Mouse (Mus musculus): ENCODE data around the gene Pip5k1b. TPM values are rescaled to one million over a fixed set of nuclear protein-coding genes. Genes with fewer than 3 reads are reported as not detected.

Gene Pip5k1b
- polyA plus RNA-seq (2012; rRNA removed) = 2.7 and 3.1 TPM in 2 replicates

DNA sequence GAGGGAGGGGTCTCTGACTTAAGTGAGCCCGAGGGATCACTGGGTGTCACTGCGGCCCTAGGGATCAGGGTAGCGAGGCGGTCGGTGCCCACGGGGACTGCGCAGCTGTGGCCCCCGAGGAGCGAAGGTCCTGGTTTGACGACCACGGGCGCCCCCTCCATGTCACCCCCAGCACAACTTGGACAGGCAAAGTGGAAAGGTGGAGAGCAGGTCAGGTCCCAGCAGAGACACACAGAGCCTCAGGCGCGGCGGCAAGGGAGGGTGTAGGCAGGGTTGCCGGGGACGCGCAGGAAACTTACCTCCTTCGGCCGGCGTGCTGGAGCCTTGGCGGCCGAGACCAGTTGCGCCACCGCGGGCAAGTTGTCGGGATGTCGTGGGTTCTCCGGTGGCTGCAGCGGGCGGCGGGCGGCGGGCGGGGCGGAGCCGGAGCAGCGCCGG lies at the start of gene Pip5k1b:
Gene Pip5k1b, minus strand, starts transcription at position 407 of the 438 bp plus-strand sequence.
- 2% methylated on average over 31 of the region's 39 CpGs for WGBS
- Histone ChIP-seq H3K27me3 (ENCODE audit: control insufficient read depth, insufficient read depth, low read length) (peaks cover 1% of the 10 kb centered on the region; the same call in 1 of the 2 replicates), H3K4me1 (ENCODE audit: control insufficient read depth, insufficient read depth, insufficient read length) (peaks cover 2% of the 10 kb centered on the region), H3K36me3 (ENCODE audit: control insufficient read depth, insufficient read depth, low read length) (no peaks in the 10 kb centered on the region), H3K4me3 (ENCODE audit: extremely low read depth, insufficient read depth, insufficient read length) (peak within 1 kb of the TSS; percentile 92), H3K27ac (ENCODE audit: insufficient read depth, low read length) (peak within 1 kb of the TSS; percentile 56)
- DNase-seq (ENCODE audit: low read depth in 1 of 2, low spot score in 2 of 2) = peak in 1 of 2 experiments; percentile 60
- TF ChIP-seq POLR2A (IDR thresholded peaks at IDR 0.05; ENCODE audit: low read depth, low read length) (no peak), CTCF (IDR thresholded peaks at IDR 0.05; ENCODE audit: extremely low read depth, insufficient read depth, insufficient read length, insufficient replicate concordance) (0 out of 2 replicates have a peak, but pooled peaks have one; percentile 9)

- no peak for TF ChIP-seq POLR2A (IDR thresholded peaks at IDR 0.05; ENCODE audit: low read depth, low read length)
- no peak for TF ChIP-seq CTCF (IDR thresholded peaks at IDR 0.05; ENCODE audit: extremely low read depth, insufficient read depth, insufficient read length, insufficient replicate concordance)
- Histone ChIP-seq H3K4me3 (ENCODE audit: extremely low read depth, insufficient read depth, insufficient read length) (no peak overlapping the region), H3K36me3 (ENCODE audit: control insufficient read depth, insufficient read depth, low read length) (no peaks in the 10 kb centered on the region), H3K4me1 (ENCODE audit: control insufficient read depth, insufficient read depth, insufficient read length) (no peaks in the 10 kb centered on the region), H3K27ac (ENCODE audit: insufficient read depth, low read length) (no peak overlapping the region), H3K27me3 (ENCODE audit: control insufficient read depth, insufficient read depth, low read length) (no peaks in the 10 kb centered on the region)
- WGBS = 89% methylated on average over 4 of the region's 4 CpGs
- no peak for DNase-seq (ENCODE audit: low read depth in 1 of 2, low spot score in 2 of 2)
Measured at GRCm38 (mm10) chr19:24604105-24604504, 48.4 kb upstream of the Pip5k1b start.

DNA sequence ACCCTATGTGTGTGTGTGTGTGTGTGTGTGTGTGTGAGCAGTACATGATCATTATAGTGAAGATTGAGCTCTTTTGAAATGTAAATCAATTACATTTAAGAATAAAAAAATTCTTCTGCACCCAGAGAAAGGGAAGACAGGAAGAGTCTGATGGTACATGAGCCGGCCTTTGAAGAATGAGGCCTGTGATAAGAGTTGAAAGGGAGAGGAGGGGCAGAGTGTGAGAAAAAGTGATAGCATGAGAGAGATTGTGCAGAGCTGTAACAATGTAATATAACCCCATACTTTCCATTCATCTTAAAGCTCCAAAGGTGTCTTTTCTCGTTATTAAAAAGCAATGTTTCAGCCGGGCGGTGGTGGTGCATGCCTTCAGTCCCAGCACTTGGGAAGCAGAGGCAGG lies 47.8 kb upstream of the Pip5k1b start:
- Histone ChIP-seq H3K4me1 (ENCODE audit: control insufficient read depth, insufficient read depth, insufficient read length) (no peaks in the 10 kb centered on the region), H3K4me3 (ENCODE audit: extremely low read depth, insufficient read depth, insufficient read length) (no peak overlapping the region), H3K27me3 (ENCODE audit: control insufficient read depth, insufficient read depth, low read length) (no peaks in the 10 kb centered on the region), H3K27ac (ENCODE audit: insufficient read depth, low read length) (no peak overlapping the region), H3K36me3 (ENCODE audit: control insufficient read depth, insufficient read depth, low read length) (no peaks in the 10 kb centered on the region)
- no peak for DNase-seq (ENCODE audit: low read depth in 1 of 2, low spot score in 2 of 2)
- WGBS = 86% methylated on average over 4 of the region's 4 CpGs
- TF ChIP-seq CTCF (IDR thresholded peaks at IDR 0.05; ENCODE audit: extremely low read depth, insufficient read depth, insufficient read length, insufficient replicate concordance) = no peak
- TF ChIP-seq POLR2A (IDR thresholded peaks at IDR 0.05; ENCODE audit: low read depth, low read length) = no peak

DNA sequence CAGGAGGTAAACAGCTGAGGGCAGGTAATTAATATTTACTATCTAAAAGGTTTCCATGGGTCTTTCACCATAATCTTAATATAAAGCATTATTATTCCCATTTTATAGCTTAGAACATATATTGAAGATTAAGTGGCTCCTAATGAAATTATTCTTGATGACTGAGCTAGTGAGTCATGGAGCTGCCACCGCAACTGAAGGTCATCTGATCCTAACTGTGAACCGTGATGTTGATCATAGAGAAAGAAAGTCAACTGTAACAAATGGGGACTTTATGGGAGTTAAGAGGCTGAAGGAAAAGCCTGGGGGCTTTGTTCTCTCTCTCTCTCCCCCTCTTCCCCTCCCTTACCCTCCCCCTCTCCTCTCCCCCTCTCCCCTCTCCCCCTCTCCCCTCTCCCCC lies 31.1 kb upstream of the Pip5k1b start:
- Histone ChIP-seq H3K4me1 (ENCODE audit: control insufficient read depth, insufficient read depth, insufficient read length) (no peaks in the 10 kb centered on the region), H3K36me3 (ENCODE audit: control insufficient read depth, insufficient read depth, low read length) (no peaks in the 10 kb centered on the region), H3K4me3 (ENCODE audit: extremely low read depth, insufficient read depth, insufficient read length) (no peak overlapping the region), H3K27ac (ENCODE audit: insufficient read depth, low read length) (no peak overlapping the region), H3K27me3 (ENCODE audit: control insufficient read depth, insufficient read depth, low read length) (no peaks in the 10 kb centered on the region)
- TF ChIP-seq CTCF (IDR thresholded peaks at IDR 0.05; ENCODE audit: extremely low read depth, insufficient read depth, insufficient read length, insufficient replicate concordance) = no peak
- TF ChIP-seq POLR2A (IDR thresholded peaks at IDR 0.05; ENCODE audit: low read depth, low read length) = no peak
- WGBS = 67% methylated on average over 2 of the region's 2 CpGs
- no peak for DNase-seq (ENCODE audit: low read depth in 1 of 2, low spot score in 2 of 2)

DNA sequence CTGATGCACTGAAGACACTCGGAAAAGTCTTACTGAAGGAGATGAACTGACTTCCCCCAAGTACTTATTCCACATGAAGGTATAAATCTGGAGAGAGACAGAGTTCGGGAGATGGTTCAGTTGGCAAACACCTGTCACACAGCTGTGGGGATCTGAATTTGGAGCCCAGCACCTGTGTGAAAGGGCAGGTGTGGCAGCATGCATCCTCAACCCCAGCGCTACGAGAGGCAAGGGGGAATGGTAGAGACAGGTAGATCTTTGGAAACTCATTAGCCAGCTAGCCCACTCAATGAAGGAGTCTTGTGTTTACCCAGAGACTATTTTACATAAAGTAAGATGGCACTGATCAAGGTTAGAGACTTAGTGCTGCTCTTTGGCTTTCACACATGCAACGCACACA lies 29.5 kb upstream of the Pip5k1b start:
- H3K4me1 ChIP-seq (ENCODE audit: control insufficient read depth, insufficient read depth, insufficient read length) = no peaks in the 10 kb centered on the region
- no peaks in the 10 kb centered on the region for H3K36me3 ChIP-seq (ENCODE audit: control insufficient read depth, insufficient read depth, low read length)
- H3K4me3 ChIP-seq (ENCODE audit: extremely low read depth, insufficient read depth, insufficient read length) = no peak overlapping the region
- WGBS = 92% methylated on average over 5 of the region's 5 CpGs
- H3K27me3 ChIP-seq (ENCODE audit: control insufficient read depth, insufficient read depth, low read length) = no peaks in the 10 kb centered on the region
- no peak overlapping the region for H3K27ac ChIP-seq (ENCODE audit: insufficient read depth, low read length)
- DNase-seq (ENCODE audit: low read depth in 1 of 2, low spot score in 2 of 2) = no peak
- TF ChIP-seq CTCF (IDR thresholded peaks at IDR 0.05; ENCODE audit: extremely low read depth, insufficient read depth, insufficient read length, insufficient replicate concordance) (no peak), POLR2A (IDR thresholded peaks at IDR 0.05; ENCODE audit: low read depth, low read length) (no peak)

DNA sequence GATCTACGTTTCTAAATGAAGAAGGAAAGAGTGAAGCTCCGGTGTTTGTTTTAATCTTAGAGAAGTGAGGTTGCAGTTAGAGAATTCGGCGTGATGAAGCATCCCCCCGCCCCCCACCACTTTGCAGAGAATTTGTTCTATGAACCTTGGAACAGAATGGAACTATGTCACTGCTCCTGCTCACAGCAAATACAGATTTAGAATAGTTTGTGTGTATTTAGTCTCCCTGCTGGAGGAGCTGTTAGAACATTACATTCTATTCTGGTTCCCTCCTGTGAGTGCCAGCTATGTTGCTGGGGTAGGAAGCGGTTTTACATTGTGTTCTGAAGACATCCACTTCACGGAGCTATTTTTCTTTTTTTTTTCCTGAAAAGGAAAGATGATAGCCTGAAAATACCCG lies 28.3 kb upstream of the Pip5k1b start:
- WGBS = 84% methylated on average over 8 of the region's 8 CpGs
- Histone ChIP-seq H3K4me1 (ENCODE audit: control insufficient read depth, insufficient read depth, insufficient read length) (no peaks in the 10 kb centered on the region), H3K27me3 (ENCODE audit: control insufficient read depth, insufficient read depth, low read length) (no peaks in the 10 kb centered on the region), H3K4me3 (ENCODE audit: extremely low read depth, insufficient read depth, insufficient read length) (no peak overlapping the region), H3K27ac (ENCODE audit: insufficient read depth, low read length) (no peak overlapping the region), H3K36me3 (ENCODE audit: control insufficient read depth, insufficient read depth, low read length) (no peaks in the 10 kb centered on the region)
- TF ChIP-seq CTCF (IDR thresholded peaks at IDR 0.05; ENCODE audit: extremely low read depth, insufficient read depth, insufficient read length, insufficient replicate concordance) (no peak), POLR2A (IDR thresholded peaks at IDR 0.05; ENCODE audit: low read depth, low read length) (no peak)
- no peak for DNase-seq (ENCODE audit: low read depth in 1 of 2, low spot score in 2 of 2)

DNA sequence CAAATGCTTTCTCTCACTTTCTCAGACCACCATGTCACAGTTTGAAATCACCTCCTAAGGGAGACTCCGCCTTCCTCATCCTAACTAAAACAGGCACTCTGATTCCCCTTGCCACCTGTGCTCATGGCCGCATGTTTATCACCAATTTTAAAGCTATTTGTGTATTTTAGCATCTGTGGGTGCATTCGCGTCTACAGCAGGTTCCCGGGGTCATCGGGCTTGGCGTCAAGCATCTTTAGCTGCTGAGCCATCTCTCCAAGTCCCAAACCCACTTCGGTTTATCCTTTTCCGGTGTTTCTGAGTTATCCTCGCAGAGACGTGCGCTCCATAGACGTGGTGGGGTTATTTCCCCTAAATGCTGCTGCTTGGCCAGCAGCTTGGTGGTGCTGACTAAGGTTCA lies 20.5 kb upstream of the Pip5k1b start:
- no peaks in the 10 kb centered on the region for H3K4me1 ChIP-seq (ENCODE audit: control insufficient read depth, insufficient read depth, insufficient read length)
- no peak for DNase-seq (ENCODE audit: low read depth in 1 of 2, low spot score in 2 of 2)
- H3K36me3 ChIP-seq (ENCODE audit: control insufficient read depth, insufficient read depth, low read length) = no peaks in the 10 kb centered on the region
- H3K27ac ChIP-seq (ENCODE audit: insufficient read depth, low read length) = no peak overlapping the region
- no peak overlapping the region for H3K4me3 ChIP-seq (ENCODE audit: extremely low read depth, insufficient read depth, insufficient read length)
- 92% methylated on average over 13 of the region's 13 CpGs for WGBS
- TF ChIP-seq CTCF (IDR thresholded peaks at IDR 0.05; ENCODE audit: extremely low read depth, insufficient read depth, insufficient read length, insufficient replicate concordance) = no peak
- TF ChIP-seq POLR2A (IDR thresholded peaks at IDR 0.05; ENCODE audit: low read depth, low read length) = no peak
- no peaks in the 10 kb centered on the region for H3K27me3 ChIP-seq (ENCODE audit: control insufficient read depth, insufficient read depth, low read length)

Data from spleen, adult 2 months (tissue).